Mouse (Mus musculus) bone marrow, adult 2 months (tissue): Measurements from ENCODE around the gene Oxsm.

Experiments
- CTCF ChIP-seq: fragments of 200-500 bp; IDR thresholded peaks from 2 replicates; pipeline ENCODE4 v1.5.1; 2011; ENCODE audit warnings: low read length, control low read depth; ENCODE audit not compliant: control insufficient read depth, insufficient read depth
- POLR2A ChIP-seq: fragments of 200-500 bp; IDR thresholded peaks from 2 replicates; pipeline ENCODE4 v1.6.1; 2011; ENCODE audit warnings: low read depth, mild to moderate bottlenecking, control low read depth, low read length, borderline replicate concordance; ENCODE audit not compliant: control insufficient read depth

DNA sequence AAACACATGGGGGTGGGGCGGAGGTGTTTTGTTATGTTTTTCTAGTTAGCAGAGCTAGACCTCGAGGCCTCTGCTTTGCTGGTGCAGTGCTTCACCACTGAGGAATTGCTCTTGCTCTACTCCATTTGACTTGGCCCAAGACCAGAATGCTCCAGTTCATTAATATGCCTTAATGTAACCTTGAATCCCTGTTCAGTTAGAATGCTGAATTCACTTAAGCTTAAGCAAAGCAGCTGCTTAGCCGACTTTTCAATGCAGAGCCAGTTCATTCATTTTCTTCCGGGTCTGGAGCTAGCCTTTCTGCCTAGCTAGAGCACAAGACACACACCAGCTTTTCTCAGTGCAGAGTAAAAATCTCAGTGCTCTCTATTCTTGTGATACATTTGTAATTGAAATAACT is 29.6 kb upstream of the Oxsm start:
- TF ChIP-seq POLR2A (no peak), CTCF (no peak)
